Mouse (Mus musculus): ENCODE data around the gene Leprot.

- TF ChIP-seq CTCF (IDR thresholded peaks at IDR 0.05; ENCODE audit: extremely low read depth, insufficient read depth, low read length) = no peak
- no peak for TF ChIP-seq POLR2A (IDR thresholded peaks at IDR 0.05; ENCODE audit: extremely low read depth, insufficient read depth, low read length)
Measured at GRCm38 (mm10) chr4:101700892-101701640, 53.5 kb downstream of the Leprot start.
